Mouse (Mus musculus) G1E-ER4 (cell line): ENCODE measurements around the gene Taf1b. TPM values are rescaled to one million over a fixed set of nuclear protein-coding genes. Genes with fewer than 3 reads are reported as not detected.

Experiments
- GATA1 ChIP-seq: IDR thresholded peaks from one replicate; pipeline ENCODE4 v1.8.0; 2012; ENCODE audit warnings: low read length, inconsistent platforms
- polyA plus RNA-seq: library from polyadenylated mRNA; stranded (reverse); fragments of >175 nt; gene quantifications from 2 replicates; pipeline ENCODE4 v1.2.3, GENCODE M21; 2012

Taf1b gene
- 1.7 and 2.0 TPM in 2 replicates for polyA plus RNA-seq

DNA sequence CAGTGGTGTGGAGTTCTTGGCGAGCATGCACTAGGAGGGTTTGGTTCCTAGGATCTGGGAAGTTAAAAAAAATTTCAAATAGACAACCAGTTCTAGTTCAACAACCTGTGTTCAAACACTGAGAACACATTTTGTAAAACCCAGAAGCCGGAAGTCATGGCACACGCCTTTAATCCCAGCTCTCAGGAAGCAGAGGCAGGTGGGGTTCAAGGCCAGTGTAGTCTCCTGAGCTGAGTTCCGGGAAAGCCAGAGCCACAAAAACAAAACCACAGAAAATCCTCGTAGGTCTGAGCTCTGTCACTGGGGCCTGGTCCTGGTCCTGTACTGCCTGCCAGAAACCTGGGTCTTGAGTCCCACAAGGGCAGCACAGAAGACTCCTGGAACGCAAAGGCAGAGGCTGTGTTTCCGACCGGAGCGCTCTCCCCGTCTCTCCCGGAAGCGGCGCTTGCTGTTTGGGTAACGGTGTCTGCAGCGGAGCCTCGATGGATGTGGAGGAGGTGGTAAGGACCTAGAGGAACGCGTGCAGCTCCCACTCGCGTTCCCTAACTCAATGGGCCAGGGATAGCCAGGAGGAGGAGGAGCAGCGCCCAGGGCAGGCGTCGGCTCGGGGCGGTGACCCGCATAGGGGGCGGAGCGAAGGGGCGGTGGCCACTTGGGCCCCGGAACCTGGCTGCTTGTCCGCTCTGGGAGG is at the start of gene Taf1b:
Gene Taf1b (plus strand): TSS at position 210 of the 691 bp plus-strand sequence.
- TF ChIP-seq GATA1, result no peak

DNA sequence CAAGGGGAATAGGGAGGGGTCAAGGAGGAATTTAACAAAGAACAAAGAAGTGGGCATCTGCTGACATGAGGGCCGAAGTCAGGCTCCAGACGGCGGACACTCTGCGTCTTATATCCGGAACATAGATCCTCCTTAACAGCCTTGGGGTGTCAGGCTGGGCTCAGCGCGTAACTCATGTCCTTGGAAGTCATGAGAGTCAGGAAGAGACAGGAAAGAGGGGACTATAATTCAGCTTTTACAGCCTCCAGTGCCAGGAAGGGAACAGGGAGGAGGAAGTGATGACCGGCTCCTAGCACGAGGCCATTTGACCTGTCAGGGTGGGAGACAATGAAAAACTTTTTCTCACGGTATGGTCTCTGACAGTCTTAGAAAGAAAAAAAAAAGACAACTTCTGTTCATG is 37.8 kb upstream of the Taf1b start:
- no peak for TF ChIP-seq GATA1

DNA sequence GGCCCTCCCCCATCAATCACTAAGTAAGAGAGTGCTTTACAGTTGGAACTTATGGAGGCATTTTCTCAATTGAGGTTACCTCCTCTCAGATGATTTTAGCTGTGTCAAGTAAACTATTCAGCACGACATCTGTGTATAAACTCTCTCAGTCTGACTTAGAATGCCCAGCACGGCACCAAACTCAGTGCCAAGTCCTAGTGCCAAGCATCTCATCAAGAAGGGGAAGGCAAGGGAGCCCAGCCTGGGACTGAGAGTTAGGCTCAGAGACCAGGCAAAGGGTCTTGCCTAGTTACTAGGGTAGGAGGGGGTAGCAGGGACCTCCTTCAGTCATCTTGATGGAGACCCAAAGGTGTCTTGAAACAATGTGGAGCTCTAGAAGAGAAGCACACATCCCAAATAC is 29.2 kb upstream of the Taf1b start:
- TF ChIP-seq GATA1, result no peak

DNA sequence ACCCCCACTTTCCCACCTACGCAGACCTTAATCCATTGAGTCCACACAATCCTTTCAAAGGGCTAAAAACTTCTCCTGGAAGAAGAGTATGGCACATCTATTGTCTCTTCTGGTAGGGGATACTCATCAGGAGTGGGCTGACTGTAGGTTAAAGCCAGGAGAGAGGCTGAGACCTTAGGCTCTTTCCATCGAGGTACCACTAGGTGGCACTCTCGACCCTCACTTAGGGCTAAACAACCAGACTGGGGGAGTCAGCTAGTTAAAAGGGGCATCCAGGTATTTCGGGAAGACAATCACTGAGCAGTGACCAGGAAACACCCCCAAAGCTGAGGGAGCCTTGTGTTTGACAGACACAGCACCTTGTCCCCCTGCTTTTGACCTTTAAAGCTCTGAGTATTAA is 27.2 kb upstream of the Taf1b start:
- TF ChIP-seq GATA1, result no peak

DNA sequence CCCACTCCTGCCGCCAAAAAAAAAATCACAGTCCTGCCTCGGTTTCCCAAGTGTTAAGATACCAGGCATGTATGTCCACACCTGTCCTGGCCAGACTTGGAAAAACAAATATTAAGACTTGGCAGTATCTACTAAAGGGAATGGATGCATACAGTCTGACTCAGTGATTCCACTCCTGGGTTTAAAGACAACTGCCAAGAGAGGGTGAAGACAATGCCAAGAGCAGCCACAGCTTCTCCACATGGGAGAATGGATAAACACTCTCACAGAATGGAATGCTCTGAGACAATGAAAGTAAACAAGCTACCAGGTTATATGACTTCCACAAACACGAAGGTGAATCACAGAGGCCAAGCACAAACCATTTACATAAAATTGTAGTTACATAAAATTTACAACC is 24.9 kb upstream of the Taf1b start:
- TF ChIP-seq GATA1, result no peak

DNA sequence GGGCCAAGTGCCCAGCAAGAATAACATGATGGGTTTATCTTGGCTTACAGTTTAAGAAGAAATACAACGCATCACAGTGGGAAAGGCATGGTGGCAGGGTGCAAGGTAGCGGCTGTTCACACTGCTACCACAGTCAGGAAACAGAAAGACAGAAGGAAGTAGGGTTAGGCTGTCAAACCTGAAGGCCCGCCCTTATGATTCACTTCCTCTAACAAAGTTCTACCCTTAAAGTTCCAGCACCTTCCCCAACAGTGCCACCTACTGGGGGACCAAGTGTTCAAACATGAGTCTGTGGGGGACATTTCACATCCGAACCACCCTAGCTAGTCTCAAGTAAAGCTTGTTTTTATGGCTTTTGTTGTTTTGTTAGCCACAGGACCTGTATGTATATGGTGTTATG is 13.2 kb upstream of the Taf1b start:
- no peak for TF ChIP-seq GATA1

DNA sequence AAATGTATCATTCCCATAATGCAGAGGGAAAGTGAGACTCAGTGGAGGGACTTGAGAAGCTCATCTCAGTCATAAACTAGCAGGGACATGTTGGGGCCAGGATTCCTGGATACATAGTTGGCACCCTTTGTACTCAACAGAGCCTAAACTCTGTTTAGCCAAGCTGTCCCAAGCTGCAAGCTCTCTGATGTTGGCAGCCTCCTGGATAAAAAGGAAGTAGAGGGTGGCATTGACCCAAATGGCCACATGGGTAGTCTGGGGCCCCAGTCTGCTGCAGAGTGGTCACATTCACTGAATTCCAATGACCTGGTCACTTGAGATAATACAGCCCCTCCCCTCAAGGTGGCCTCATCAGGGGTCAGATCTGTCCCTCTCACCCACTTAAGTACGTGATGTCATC is 11.3 kb upstream of the Taf1b start:
- TF ChIP-seq GATA1, result no peak

DNA sequence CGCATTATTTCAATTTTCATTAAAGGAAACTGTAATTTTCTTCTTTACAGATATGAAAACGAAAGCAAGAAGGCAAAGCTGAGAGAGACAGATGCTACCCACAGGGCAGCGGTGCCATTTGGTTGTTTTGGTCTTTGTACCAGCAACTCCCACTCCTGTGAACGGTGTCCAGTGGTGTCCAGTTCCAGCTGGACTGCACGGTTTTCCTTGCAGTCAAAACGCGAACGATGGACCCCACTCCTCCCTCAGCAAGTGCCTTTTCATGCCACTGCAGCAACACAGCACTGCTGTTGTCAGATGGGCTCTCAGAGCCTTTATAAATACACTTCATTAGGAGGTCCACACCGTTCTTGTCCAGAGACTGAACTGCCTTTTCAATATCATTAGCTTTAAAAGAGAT is 5.1 kb upstream of the Taf1b start:
- TF ChIP-seq GATA1, result no peak

DNA sequence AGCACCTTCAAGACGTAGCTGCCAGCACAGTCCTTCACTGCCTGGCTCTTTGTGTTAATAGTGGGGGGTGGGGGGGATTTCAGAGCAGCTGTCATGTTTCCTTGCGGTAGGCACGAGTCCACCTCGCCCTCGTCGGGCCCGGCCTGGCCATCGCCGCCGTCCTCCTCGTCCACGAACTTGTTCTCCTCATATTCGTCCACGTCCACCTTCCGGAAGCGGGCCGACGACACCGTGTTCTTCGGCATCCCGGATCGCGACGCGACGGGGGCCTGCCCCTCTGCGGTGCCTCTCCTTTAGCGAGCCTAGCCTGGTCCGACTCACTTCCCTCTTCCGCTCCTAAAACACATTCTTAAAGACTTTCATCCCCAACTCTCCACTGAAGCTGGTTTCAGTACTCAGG is 4.7 kb upstream of the Taf1b start:
- TF ChIP-seq GATA1, result no peak

DNA sequence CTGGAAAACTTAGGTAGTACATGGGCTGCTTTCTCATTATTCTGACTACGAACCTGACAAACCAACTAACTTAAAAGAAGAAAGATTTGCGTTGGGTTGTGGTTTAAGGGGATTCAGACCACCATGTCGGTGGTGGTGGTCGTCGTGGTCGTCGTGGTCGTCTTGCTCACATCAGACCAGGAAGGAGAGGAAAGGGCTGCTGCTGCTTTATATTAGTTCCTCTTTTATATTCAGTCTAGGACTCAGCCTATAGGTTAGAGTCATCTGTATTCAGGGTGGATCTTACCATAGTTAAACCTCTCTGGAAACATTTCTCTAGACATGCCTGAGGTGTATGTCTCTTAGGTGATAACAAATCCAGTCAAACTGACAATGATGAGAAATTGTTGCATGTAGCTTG is 19.0 kb downstream of the Taf1b start:
- no peak for TF ChIP-seq GATA1

DNA sequence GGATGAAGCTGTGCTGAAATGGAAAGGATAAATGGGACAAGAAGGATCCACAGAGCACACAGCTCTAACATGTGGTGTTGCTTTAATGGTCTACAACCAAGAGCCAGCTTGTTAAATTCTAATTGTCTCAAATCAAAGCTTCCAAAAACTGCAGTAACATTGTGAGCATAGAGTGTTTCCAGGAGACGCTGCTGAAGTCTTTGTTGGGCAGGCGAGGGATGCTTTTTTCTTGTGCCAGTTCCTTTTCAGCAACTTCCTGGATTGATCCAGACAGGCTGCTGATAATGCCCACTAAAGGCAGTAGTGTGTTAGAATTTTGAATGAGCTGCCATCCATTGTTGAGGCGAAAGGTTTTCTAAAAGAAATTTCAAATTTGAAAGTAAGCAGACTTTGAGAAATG is 22.9 kb downstream of the Taf1b start:
- TF ChIP-seq GATA1, result no peak

DNA sequence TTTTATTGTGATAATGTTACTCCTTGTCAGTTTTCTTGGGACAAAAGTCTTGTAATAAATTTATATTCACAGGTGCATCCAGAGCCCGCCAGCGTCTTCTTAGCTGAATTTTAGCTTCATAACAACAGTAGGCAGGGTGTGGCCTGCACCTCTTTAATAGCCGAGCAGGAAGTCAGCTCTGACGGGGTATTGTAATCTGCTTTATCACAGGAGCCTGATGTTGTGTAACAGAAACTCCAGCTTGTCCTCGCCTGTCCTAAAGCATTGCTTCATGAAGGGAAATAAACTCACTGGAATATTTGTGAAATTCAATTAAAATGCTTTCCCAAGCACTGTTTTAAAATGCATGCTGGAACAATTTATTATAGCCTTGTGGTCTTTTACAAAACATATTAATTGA is 38.2 kb downstream of the Taf1b start:
- TF ChIP-seq GATA1, result no peak

DNA sequence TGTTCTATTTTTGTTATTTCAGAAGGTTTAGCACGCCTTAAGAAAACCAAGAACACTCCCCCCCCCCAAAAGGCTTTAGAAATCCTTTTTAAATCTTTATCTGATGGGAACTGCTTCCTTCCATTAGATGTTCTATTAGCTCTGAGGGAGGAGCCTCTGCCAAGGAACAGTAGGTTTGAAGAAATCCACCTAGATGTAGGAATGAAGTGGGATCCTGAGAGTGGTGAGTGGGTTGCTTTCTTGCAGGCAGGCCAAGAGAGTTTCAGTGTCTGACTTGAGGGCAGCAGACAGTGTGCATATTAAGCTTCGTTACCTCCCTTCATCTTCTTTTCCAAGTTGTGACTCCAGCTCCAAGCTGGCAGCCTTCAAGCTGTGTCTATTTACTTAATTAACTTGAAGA is 39.0 kb downstream of the Taf1b start:
- TF ChIP-seq GATA1, result no peak

DNA sequence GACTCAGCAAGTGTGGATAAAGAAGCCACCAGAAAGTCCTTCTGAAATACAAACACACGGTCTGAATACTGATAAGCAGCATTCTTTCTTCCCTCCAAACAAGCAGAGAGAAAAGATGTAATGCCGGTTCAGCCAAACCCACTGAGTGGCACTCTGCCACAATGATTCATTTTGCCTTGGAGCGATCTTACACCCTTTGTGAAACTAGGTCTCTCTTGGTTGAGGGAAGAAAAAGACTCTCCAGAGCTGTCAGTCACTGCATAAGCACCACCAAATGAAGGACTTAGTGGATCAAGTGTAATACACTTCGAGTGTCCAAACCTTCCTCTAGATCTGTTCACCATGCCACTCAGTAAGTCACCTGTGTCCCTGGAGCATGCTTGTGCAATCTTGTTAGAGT is 39.8 kb downstream of the Taf1b start:
- no peak for TF ChIP-seq GATA1

DNA sequence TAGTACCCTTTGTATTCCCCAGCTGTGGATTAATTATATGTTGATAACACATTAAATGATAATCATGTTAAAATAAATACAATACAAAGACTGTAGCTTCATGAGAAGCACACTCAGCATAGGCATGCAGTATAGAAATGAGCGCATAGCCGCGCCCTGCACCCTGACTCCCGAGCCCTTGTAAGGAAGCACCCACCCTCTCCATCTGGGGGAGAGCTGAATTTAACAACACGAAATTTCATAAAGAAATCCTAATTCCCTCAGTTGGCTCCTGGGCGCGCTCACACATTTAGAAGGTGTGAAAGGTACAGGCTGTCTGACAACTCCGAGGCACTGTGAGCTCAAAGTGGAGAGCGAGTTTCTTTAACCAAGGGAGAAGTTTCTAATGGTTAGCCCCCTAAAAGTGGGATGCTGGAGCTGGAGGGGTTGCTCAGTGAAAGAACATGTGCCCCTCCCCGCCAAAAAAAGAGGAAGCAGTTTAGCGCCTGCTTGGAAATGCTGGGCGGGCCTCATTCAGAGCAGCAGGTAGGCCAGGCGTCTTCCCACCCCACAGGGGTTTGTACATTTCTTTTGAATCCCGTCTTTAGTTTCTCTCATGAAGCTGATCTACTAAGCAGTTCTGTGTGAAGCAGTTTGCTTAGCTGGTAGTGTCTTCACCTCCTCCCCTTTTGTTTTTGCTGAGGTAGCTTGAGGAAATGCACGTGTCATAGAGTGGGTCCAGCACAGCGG is 43.4 kb downstream of the Taf1b start:
- no peak for TF ChIP-seq GATA1

DNA sequence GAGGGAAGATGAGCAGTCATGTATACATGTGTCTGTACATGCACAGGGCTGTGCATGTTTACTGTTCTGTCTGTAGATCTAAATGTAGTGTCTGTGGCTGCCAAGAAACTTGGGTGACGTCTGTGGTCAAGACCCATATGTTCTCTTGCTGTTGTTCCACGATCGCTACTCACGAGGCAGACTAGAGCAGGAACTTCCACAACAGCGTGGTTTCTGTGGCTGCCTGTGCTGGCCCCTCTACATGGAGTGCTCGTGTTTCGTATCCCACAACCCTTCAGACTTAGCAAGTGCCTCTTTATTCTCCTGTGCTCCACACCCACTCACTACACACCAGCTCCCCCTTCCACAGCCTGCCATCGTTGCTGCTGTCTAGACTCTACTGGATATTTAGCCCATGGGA is 49.5 kb downstream of the Taf1b start:
- no peak for TF ChIP-seq GATA1

DNA sequence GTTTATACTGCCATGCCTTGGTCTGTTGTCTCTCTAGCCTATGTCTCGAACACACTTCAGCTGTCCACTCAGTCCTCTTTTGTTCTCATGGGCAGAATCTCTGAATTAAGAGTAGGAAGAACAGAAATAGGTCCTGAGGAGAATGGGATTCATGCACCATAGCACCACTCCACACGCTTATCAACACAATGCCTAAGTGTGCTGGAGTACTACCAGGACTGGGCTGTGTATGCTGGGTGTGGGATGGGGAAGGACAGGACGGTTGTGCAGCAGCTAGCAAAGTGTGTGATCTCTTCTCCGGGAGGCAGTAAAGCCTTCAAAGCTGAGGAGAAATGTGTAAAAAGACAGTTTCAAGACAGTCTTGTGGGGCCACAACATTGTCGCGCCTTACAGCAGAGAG is 50.7 kb downstream of the Taf1b start:
- no peak for TF ChIP-seq GATA1
